Mouse (Mus musculus) heart, embryonic 15.5 days (tissue): ENCODE measurements around the gene Itk. TPM values are rescaled to one million over a fixed set of nuclear protein-coding genes. Genes with fewer than 3 reads are reported as not detected.
A peak's percentile ranks its signal among the peaks of the same experiment; 100 is the strongest.

Experiments
- ATAC-seq: fragments of 200-750 bp; cut with Nextera tagmentation; replicated peaks from 2 replicates; pipeline ENCODE4 v1.8.0; 2017; ENCODE audit warnings: low read depth, moderate TSS enrichment; ENCODE audit not compliant: insufficient number of reproducible peaks, insufficient read depth, low FRiP score
- H3K27ac ChIP-seq: fragments of 300-500 bp; sonication (generic); 2 replicates; pipeline ENCODE4 v1.5.1; 2015; ENCODE audit warnings: mild to moderate bottlenecking, inconsistent platforms
- H3K27me3 ChIP-seq: fragments of 300-500 bp; sonication (generic); 2 replicates; pipeline ENCODE4 v1.6.1; 2015; ENCODE audit warnings: inconsistent platforms
- H3K36me3 ChIP-seq: fragments of 300-500 bp; sonication (generic); 2 replicates; pipeline ENCODE4 v1.6.1; 2015; ENCODE audit warnings: mild to moderate bottlenecking, inconsistent platforms
- H3K4me1 ChIP-seq: fragments of 300-500 bp; sonication (generic); replicated peaks from 2 replicates; pipeline ENCODE4 v1.6.1; 2015; ENCODE audit warnings: inconsistent platforms
- H3K4me2 ChIP-seq: fragments of 300-500 bp; sonication (generic); 2 replicates; pipeline ENCODE4 v1.6.1; 2015; ENCODE audit warnings: inconsistent platforms, mild to moderate bottlenecking, moderate library complexity
- H3K4me3 ChIP-seq: fragments of 300-500 bp; sonication (generic); 2 replicates; pipeline ENCODE4 v1.5.1; 2015; ENCODE audit warnings: mild to moderate bottlenecking, inconsistent platforms
- H3K9ac ChIP-seq: fragments of 300-500 bp; sonication (generic); 2 replicates; pipeline ENCODE4 v1.6.1; 2015; ENCODE audit warnings: mild to moderate bottlenecking, inconsistent platforms
- H3K9me3 ChIP-seq: fragments of 300-500 bp; sonication (generic); replicated peaks from 2 replicates; pipeline ENCODE4 v1.6.1; 2016; ENCODE audit warnings: inconsistent platforms
- WGBS: fragments of 180-500 bp; shearing (Covaris S2); methylation state at CpG from one replicate; pipeline ENCODE4 v1.1.7; 2015; ENCODE audit warnings: mixed read lengths; 5-methylcytosine and 5-hydroxymethylcytosine counted together
- polyA plus RNA-seq: library from polyadenylated mRNA; unstranded; fragments of >200 nt; fragmentation: Nextera tagmentation; extraction: Ambion mirVana; gene quantifications from 2 replicates; pipeline ENCODE4 v1.2.1, GENCODE M21; 2015

Itk gene
- polyA plus RNA-seq, 1 experiment from 2014 or later, result 0.20 TPM

- peak; percentile 29; the same call in 1 of the 2 replicates for ATAC-seq
- peak within 1 kb of the TSS; percentile 81 for H3K4me3 ChIP-seq
- H3K4me1 ChIP-seq, result peaks cover 16% of the 10 kb centered on the region
- no peaks in the 10 kb centered on the region for H3K9me3 ChIP-seq
- H3K27me3 ChIP-seq, result peaks cover 12% of the 10 kb centered on the region
- peak within 1 kb of the TSS; percentile 70 for H3K27ac ChIP-seq
- H3K4me2 ChIP-seq, result peak within 1 kb of the TSS; percentile 99
- peak within 1 kb of the TSS; percentile 77 for H3K9ac ChIP-seq
- no peaks in the 10 kb centered on the region for H3K36me3 ChIP-seq
- 8% methylated on average over 14 of the region's 14 CpGs for WGBS
These were observed 76.7 kb downstream of the Itk start, which contains the start of gene Cyfip2 for GRCm38 (mm10) chr11:46312523-46313035. Cyfip2 (minus strand) TSS chr11:46312859.

GRCm38 (mm10) chr11:46311703-46312522, 77.4 kb downstream of the Itk start:
- WGBS, result under 1% methylated on average over 70 of the region's 71 CpGs
- peak overlapping the region; percentile 81 for H3K4me3 ChIP-seq
- H3K9ac ChIP-seq, result peak overlapping the region; percentile 77
- peaks cover 12% of the 10 kb centered on the region for H3K27me3 ChIP-seq
- H3K4me2 ChIP-seq, result peak overlapping the region; percentile 99
- peaks cover 16% of the 10 kb centered on the region for H3K4me1 ChIP-seq
- H3K9me3 ChIP-seq, result no peaks in the 10 kb centered on the region
- H3K27ac ChIP-seq, result peak overlapping the region; percentile 70
- H3K36me3 ChIP-seq, result no peaks in the 10 kb centered on the region
- peak; percentile 80 for ATAC-seq

GRCm38 (mm10) chr11:46311181-46311702, 78.1 kb downstream of the Itk start:
- Histone ChIP-seq H3K36me3 (no peaks in the 10 kb centered on the region), H3K27ac (peak overlapping the region; percentile 70; the same call in 1 of the 2 replicates), H3K9ac (peak overlapping the region; percentile 77), H3K4me1 (peaks cover 16% of the 10 kb centered on the region), H3K9me3 (no peaks in the 10 kb centered on the region), H3K4me2 (peak overlapping the region; percentile 99), H3K27me3 (peaks cover 12% of the 10 kb centered on the region), H3K4me3 (peak overlapping the region; percentile 81)
- peak; percentile 2; the same call in 1 of the 2 replicates for ATAC-seq
- 16% methylated on average over 14 of the region's 14 CpGs for WGBS

- no peaks in the 10 kb centered on the region for H3K9me3 ChIP-seq
- no peaks in the 10 kb centered on the region for H3K36me3 ChIP-seq
- H3K9ac ChIP-seq, result no peak overlapping the region
- peaks cover 12% of the 10 kb centered on the region for H3K27me3 ChIP-seq
- no peak for ATAC-seq
- peaks cover 18% of the 10 kb centered on the region for H3K4me1 ChIP-seq
- H3K27ac ChIP-seq, result no peak overlapping the region
- peak overlapping the region; percentile 99 for H3K4me2 ChIP-seq
- peak overlapping the region; percentile 81 for H3K4me3 ChIP-seq
- 70% methylated on average over 5 of the region's 5 CpGs for WGBS
These were observed 78.7 kb downstream of the Itk start for GRCm38 (mm10) chr11:46310647-46311063.

- no peaks in the 10 kb centered on the region for H3K9me3 ChIP-seq
- H3K9ac ChIP-seq, result no peak overlapping the region
- ATAC-seq, result no peak
- H3K4me1 ChIP-seq, result peaks cover 18% of the 10 kb centered on the region
- 0 out of 2 replicates have a peak overlapping the region, but pooled peaks have one; percentile 99 for H3K4me2 ChIP-seq
- H3K36me3 ChIP-seq, result no peaks in the 10 kb centered on the region
- no peak overlapping the region for H3K4me3 ChIP-seq
- 76% methylated on average over 10 of the region's 10 CpGs for WGBS
- peaks cover 12% of the 10 kb centered on the region for H3K27me3 ChIP-seq
- no peak overlapping the region for H3K27ac ChIP-seq
These were observed 79.3 kb downstream of the Itk start for GRCm38 (mm10) chr11:46309808-46310555.

- no peaks in the 10 kb centered on the region for H3K36me3 ChIP-seq
- peaks cover 18% of the 10 kb centered on the region for H3K4me1 ChIP-seq
- no peaks in the 10 kb centered on the region for H3K9me3 ChIP-seq
- WGBS, result 81% methylated on average over 20 of the region's 20 CpGs
- no peak for ATAC-seq
- H3K4me3 ChIP-seq, result no peak overlapping the region
- H3K4me2 ChIP-seq, result no peak overlapping the region
- peaks cover 12% of the 10 kb centered on the region for H3K27me3 ChIP-seq
- no peak overlapping the region for H3K9ac ChIP-seq
- H3K27ac ChIP-seq, result no peak overlapping the region
These were observed 80.1 kb downstream of the Itk start for GRCm38 (mm10) chr11:46309111-46309741.

- no peak overlapping the region for H3K4me2 ChIP-seq
- no peak overlapping the region for H3K9ac ChIP-seq
- WGBS, result 73% methylated on average over 11 of the region's 11 CpGs
- H3K4me3 ChIP-seq, result no peak overlapping the region
- ATAC-seq, result no peak
- no peak overlapping the region for H3K27ac ChIP-seq
- peaks cover 12% of the 10 kb centered on the region for H3K27me3 ChIP-seq
- no peaks in the 10 kb centered on the region for H3K36me3 ChIP-seq
- peaks cover 18% of the 10 kb centered on the region for H3K4me1 ChIP-seq
- H3K9me3 ChIP-seq, result no peaks in the 10 kb centered on the region
These were observed 80.9 kb downstream of the Itk start for GRCm38 (mm10) chr11:46308271-46308974.

GRCm38 (mm10) chr11:46307768-46308167, 81.5 kb downstream of the Itk start:
- 89% methylated on average over 7 of the region's 7 CpGs for WGBS

GRCm38 (mm10) chr11:46306776-46307175, 82.5 kb downstream of the Itk start:
- no peak for ATAC-seq
- Histone ChIP-seq H3K4me3 (no peak overlapping the region), H3K4me2 (no peak overlapping the region), H3K9ac (no peak overlapping the region), H3K9me3 (no peaks in the 10 kb centered on the region), H3K27me3 (peaks cover 10% of the 10 kb centered on the region), H3K27ac (no peak overlapping the region), H3K36me3 (no peaks in the 10 kb centered on the region), H3K4me1 (peaks cover 12% of the 10 kb centered on the region)
- 68% methylated on average over 7 of the region's 7 CpGs for WGBS

More at GRCm38 (mm10) chr11:46307768-46308167, 81.5 kb downstream of the Itk start:
- ATAC-seq, result no peak
- Histone ChIP-seq H3K9me3 (no peaks in the 10 kb centered on the region), H3K9ac (no peak overlapping the region), H3K27me3 (peaks cover 12% of the 10 kb centered on the region), H3K36me3 (no peaks in the 10 kb centered on the region), H3K27ac (no peak overlapping the region), H3K4me3 (no peak overlapping the region), H3K4me1 (peaks cover 16% of the 10 kb centered on the region), H3K4me2 (no peak overlapping the region)

GRCm38 (mm10) chr11:46305881-46306520, 83.3 kb downstream of the Itk start:
- ATAC-seq, result no peak
- H3K27ac ChIP-seq, result no peak overlapping the region
- H3K4me1 ChIP-seq, result peaks cover 5% of the 10 kb centered on the region
- H3K4me2 ChIP-seq, result no peak overlapping the region
- H3K9me3 ChIP-seq, result no peaks in the 10 kb centered on the region
- no peak overlapping the region for H3K4me3 ChIP-seq
- no peak overlapping the region for H3K9ac ChIP-seq
- peaks cover 2% of the 10 kb centered on the region for H3K27me3 ChIP-seq
- H3K36me3 ChIP-seq, result no peaks in the 10 kb centered on the region
- 65% methylated on average over 9 of the region's 9 CpGs for WGBS
